ENCODE assay signal across 9 mouse cellular contexts in the genomic region with DNA sequence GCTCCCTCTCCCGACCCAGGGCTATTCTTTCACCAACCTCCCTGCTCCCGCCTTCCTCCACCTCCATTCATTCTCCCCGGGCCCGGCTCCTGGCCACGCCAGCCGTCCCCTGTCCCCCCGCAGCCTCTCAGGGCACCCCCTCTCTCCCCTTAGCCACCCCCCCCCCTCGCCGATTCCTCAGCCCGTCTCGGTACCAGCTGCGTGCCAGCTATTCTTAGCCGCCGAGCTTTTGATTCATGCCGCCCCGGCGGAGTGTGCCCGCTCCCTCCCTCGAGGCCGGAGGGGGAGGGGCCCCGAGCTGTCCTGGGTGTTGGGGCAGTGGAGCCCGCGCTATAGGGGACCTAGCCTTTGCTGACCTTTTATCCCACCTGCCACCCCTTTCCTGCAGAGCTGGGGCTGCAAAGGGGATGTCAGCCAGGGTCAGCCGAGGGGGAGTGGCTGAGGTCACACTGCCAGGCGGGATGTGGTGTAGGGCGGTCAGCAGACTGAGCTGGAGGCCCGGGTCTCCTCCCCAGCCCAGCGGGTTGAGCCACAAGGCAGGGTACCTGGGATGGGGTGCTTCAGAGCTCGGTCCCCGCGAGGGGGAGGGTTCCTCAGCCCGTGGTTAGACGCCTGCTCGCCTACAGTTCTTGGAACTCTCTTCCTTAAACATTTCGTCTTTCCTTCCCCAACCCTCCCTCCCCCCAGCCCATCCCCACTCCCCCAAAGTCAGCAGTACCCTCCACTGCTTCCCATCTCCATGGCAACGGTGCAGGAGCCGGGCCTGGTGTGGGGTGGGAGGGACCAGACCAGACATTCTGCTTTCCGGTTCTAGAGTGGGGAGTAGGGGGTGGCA. TPM values are rescaled to one million over a fixed set of nuclear protein-coding genes. Genes with fewer than 3 reads are reported as not detected.
DNase-seq lines count a peak whose midpoint lies in the region; ATAC-seq and TF ChIP-seq lines count a peak whose summit lies in the region.
"Had no signal": no experiment of that assay in that cellular context is flagged by ENCODE, and none has a peak within 500 bp of the region (broad histone marks: within the 10 kb centered on the region; RNA-seq: fewer than 3 reads in every experiment).

No protein-coding gene starts in this region.

- DNase-seq in layer of hippocampus, adult 2 months (ENCODE audit: low spot score in 2 of 2), result peak; percentile 68 to 78
- no peak for DNase-seq in layer of hippocampus, adult 8-10 months (ENCODE audit: low spot score in 2 of 2)
- peak; percentile 60 to 62 for DNase-seq in cerebellum, adult 18-20 months
- DNase-seq in liver, embryonic 11.5 days (ENCODE audit: low spot score), result no peak
- DNase-seq in neural tube, embryonic 11.5 days (ENCODE audit: low spot score), result peak; percentile 56

- H3K9ac ChIP-seq in intestine, embryonic 16.5 days (ENCODE audit: low read depth, low read length), result peak overlapping the region; percentile 64
- no peak overlapping the region for H3K9ac ChIP-seq in liver, embryonic 11.5 days (ENCODE audit: low read depth, low read length)
- peak overlapping the region; percentile 40 for H3K9ac ChIP-seq in neural tube, embryonic 11.5 days (ENCODE audit: low read length)

- WGBS in intestine, embryonic 16.5 days, result 2% methylated on average over 37 of the region's 38 CpGs
- WGBS in liver, embryonic 11.5 days, result 2% methylated on average over 38 of the region's 38 CpGs
- under 1% methylated on average over 34 of the region's 38 CpGs for WGBS in neural tube, embryonic 11.5 days

- no peaks in the 10 kb centered on the region for H3K9me3 ChIP-seq in intestine, embryonic 16.5 days (ENCODE audit: control insufficient read depth, low read length)
- H3K9me3 ChIP-seq in liver, embryonic 11.5 days (ENCODE audit: control insufficient read depth, low read length), result no peaks in the 10 kb centered on the region
- no peaks in the 10 kb centered on the region for H3K9me3 ChIP-seq in neural tube, embryonic 11.5 days (ENCODE audit: control insufficient read depth, low read length)

- peak overlapping the region; percentile 96 for H3K27ac ChIP-seq in layer of hippocampus, adult 2 months
- H3K27ac ChIP-seq in intestine, embryonic 16.5 days (ENCODE audit: low read length), result no peak overlapping the region
- H3K27ac ChIP-seq in liver, embryonic 11.5 days (ENCODE audit: low read depth, low read length), result no peak overlapping the region
- peak overlapping the region; percentile 30; the same call in 1 of the 2 replicates for H3K27ac ChIP-seq in neural tube, embryonic 11.5 days (ENCODE audit: low read depth, low read length)
- H3K27ac ChIP-seq: macrophage had no signal

- H3K36me3 ChIP-seq in intestine, embryonic 16.5 days (ENCODE audit: control insufficient read depth, insufficient read depth, low read length), result no peaks in the 10 kb centered on the region
- H3K36me3 ChIP-seq in liver, embryonic 11.5 days (ENCODE audit: control insufficient read depth, insufficient read depth, low read length), result no peaks in the 10 kb centered on the region
- no peaks in the 10 kb centered on the region for H3K36me3 ChIP-seq in neural tube, embryonic 11.5 days (ENCODE audit: control insufficient read depth, insufficient read depth, low read length)

- ATAC-seq in frontal cortex, adult (ENCODE audit: low TSS enrichment), result peak; percentile 47
- ATAC-seq in intestine, embryonic 16.5 days, result peak; percentile 24
- ATAC-seq in liver, embryonic 11.5 days (replicated peaks; ENCODE audit: low FRiP score), result 0 out of 2 replicates have a peak, but pooled peaks have one; percentile 25
- ATAC-seq in neural tube, embryonic 11.5 days (ENCODE audit: insufficient read depth, low FRiP score, low TSS enrichment), result peak; percentile 49
- ATAC-seq in erythroid progenitor cell, adult 5-6 weeks (replicated peaks; ENCODE audit: low FRiP score, poor library complexity, severe bottlenecking), result no peak

- H3K4me2 ChIP-seq in intestine, embryonic 16.5 days (ENCODE audit: low read depth, low read length), result peak overlapping the region; percentile 98
- peak overlapping the region; percentile 76 for H3K4me2 ChIP-seq in liver, embryonic 11.5 days
- peak overlapping the region; percentile 96 for H3K4me2 ChIP-seq in neural tube, embryonic 11.5 days (ENCODE audit: low read depth)

- TF ChIP-seq CTCF in layer of hippocampus, adult 2 months (conservative IDR thresholded peaks at IDR 0.05), result no peak

- peak overlapping the region; percentile 79 for H3K4me3 ChIP-seq in layer of hippocampus, adult 2 months
- H3K4me3 ChIP-seq in intestine, embryonic 16.5 days (ENCODE audit: low read length), result peak overlapping the region; percentile 54
- peak overlapping the region; percentile 44 for H3K4me3 ChIP-seq in liver, embryonic 11.5 days (ENCODE audit: low read depth, low read length)
- H3K4me3 ChIP-seq in neural tube, embryonic 11.5 days (ENCODE audit: low read depth, low read length), result peak overlapping the region; percentile 48

- H3K4me1 ChIP-seq in intestine, embryonic 16.5 days (ENCODE audit: control insufficient read depth, insufficient read depth, low read length), result peaks cover 15% of the 10 kb centered on the region
- peaks cover 10% of the 10 kb centered on the region for H3K4me1 ChIP-seq in liver, embryonic 11.5 days (replicated peaks; ENCODE audit: control insufficient read depth, insufficient read depth, low read length)
- peaks cover 12% of the 10 kb centered on the region for H3K4me1 ChIP-seq in neural tube, embryonic 11.5 days (ENCODE audit: control insufficient read depth, insufficient read depth, low read length)

- peaks cover 15% of the 10 kb centered on the region; the same call in 1 of the 2 replicates for H3K27me3 ChIP-seq in intestine, embryonic 16.5 days (replicated peaks; ENCODE audit: control insufficient read depth, insufficient read depth, low read length)
- peaks cover 70% of the 10 kb centered on the region for H3K27me3 ChIP-seq in liver, embryonic 11.5 days (replicated peaks; ENCODE audit: control insufficient read depth, insufficient read depth, low read length)
- H3K27me3 ChIP-seq in neural tube, embryonic 11.5 days (ENCODE audit: control insufficient read depth, insufficient read depth, low read length), result 0 out of 2 replicates have a peak, but pooled peaks cover 7% of the 10 kb centered on the region

RNA-seq across cellular contexts. Expression of a gene that starts 1.0 kb away (rescaled TPM):
- 100 to 1,000 TPM; 647 to 698 TPM for total RNA-seq in layer of hippocampus, adult 2 months (2021)
- 100 to 1,000 TPM; 568 to 623 (median 583) TPM for total RNA-seq in layer of hippocampus, adult 8-10 months (2022)
- polyA plus RNA-seq in intestine, embryonic 16.5 days (2015; fragmentation: Nextera tagmentation; extraction: Ambion mirVana), result 1.2 and 1.5 TPM in 2 replicates
- polyA plus RNA-seq in liver, embryonic 11.5 days (2014; fragmentation: Nextera tagmentation; extraction: Ambion mirVana), result 0.62 and 0.69 TPM in 2 replicates
- 4.6 and 4.7 TPM in 2 replicates for polyA plus RNA-seq in neural tube, embryonic 11.5 days (2014; fragmentation: Nextera tagmentation; extraction: Ambion mirVana)
- not detected in 2 replicates for total RNA-seq in erythroid progenitor cell, adult 5-6 weeks (2015; ENCODE audit: low replicate concordance)
- total RNA-seq in erythroid progenitor cell, adult 5-6 weeks (2017; ENCODE audit: low replicate concordance), result under 0.01 and 0.23 TPM in 2 replicates
- polyA plus RNA-seq: macrophage had no signal

RNA-seq across cellular contexts. Expression of a gene that starts 4.4 kb away (rescaled TPM):
- total RNA-seq in layer of hippocampus, adult 2 months (2021), result 1 to 10 TPM; 3.0 to 3.5 TPM
- total RNA-seq in layer of hippocampus, adult 8-10 months (2022), result 1 to 10 TPM; 3.6 to 4.2 (median 3.6) TPM
- polyA plus RNA-seq in intestine, embryonic 16.5 days (2015; fragmentation: Nextera tagmentation; extraction: Ambion mirVana), result 6.7 and 7.1 TPM in 2 replicates
- polyA plus RNA-seq in liver, embryonic 11.5 days (2014; fragmentation: Nextera tagmentation; extraction: Ambion mirVana), result 0.90 and 1.1 TPM in 2 replicates
- polyA plus RNA-seq in neural tube, embryonic 11.5 days (2014; fragmentation: Nextera tagmentation; extraction: Ambion mirVana), result 1.9 and 2.4 TPM in 2 replicates
- total RNA-seq in erythroid progenitor cell, adult 5-6 weeks (2015; ENCODE audit: low replicate concordance), result 2.5 TPM in 1 of 2 replicates, not detected in the other
- not detected in 2 replicates for total RNA-seq in erythroid progenitor cell, adult 5-6 weeks (2017; ENCODE audit: low replicate concordance)

RNA-seq across cellular contexts. Expression of a gene that starts 49.8 kb away (rescaled TPM):
- not detected for total RNA-seq in layer of hippocampus, adult 2 months (2021)
- total RNA-seq in layer of hippocampus, adult 8-10 months (2022), result not detected
- polyA plus RNA-seq in intestine, embryonic 16.5 days (2015; fragmentation: Nextera tagmentation; extraction: Ambion mirVana), result not detected in 2 replicates
- polyA plus RNA-seq in liver, embryonic 11.5 days (2014; fragmentation: Nextera tagmentation; extraction: Ambion mirVana), result not detected in 2 replicates
- polyA plus RNA-seq in neural tube, embryonic 11.5 days (2014; fragmentation: Nextera tagmentation; extraction: Ambion mirVana), result not detected in 2 replicates
- total RNA-seq in erythroid progenitor cell, adult 5-6 weeks (2015; ENCODE audit: low replicate concordance), result not detected in 2 replicates
- total RNA-seq in erythroid progenitor cell, adult 5-6 weeks (2017; ENCODE audit: low replicate concordance), result not detected in 2 replicates
- polyA plus RNA-seq: macrophage had no signal

RNA-seq across cellular contexts. Expression of a gene that starts 53.9 kb away (rescaled TPM):
- total RNA-seq in layer of hippocampus, adult 2 months (2021), result not detected
- total RNA-seq in layer of hippocampus, adult 8-10 months (2022), result not detected
- not detected in 2 replicates for polyA plus RNA-seq in intestine, embryonic 16.5 days (2015; fragmentation: Nextera tagmentation; extraction: Ambion mirVana)
- not detected in 2 replicates for polyA plus RNA-seq in liver, embryonic 11.5 days (2014; fragmentation: Nextera tagmentation; extraction: Ambion mirVana)
- not detected in 2 replicates for polyA plus RNA-seq in neural tube, embryonic 11.5 days (2014; fragmentation: Nextera tagmentation; extraction: Ambion mirVana)
- total RNA-seq in erythroid progenitor cell, adult 5-6 weeks (2015; ENCODE audit: low replicate concordance), result not detected in 2 replicates
- total RNA-seq in erythroid progenitor cell, adult 5-6 weeks (2017; ENCODE audit: low replicate concordance), result not detected in 2 replicates
- polyA plus RNA-seq: macrophage had no signal

Comparison
In these comparisons a context has a peak if more than half of its experiments do, and no peak if none do; other contexts are left out.
1. DNase-seq: peak in layer of hippocampus, adult 2 months (2 of 2), cerebellum, adult 18-20 months (2 of 2) and neural tube, embryonic 11.5 days (single experiment); none in layer of hippocampus, adult 8-10 months (0 of 2) and liver, embryonic 11.5 days (single experiment).
2. H3K27ac ChIP-seq: peak in layer of hippocampus, adult 2 months (single experiment) and neural tube, embryonic 11.5 days (single experiment); none in intestine, embryonic 16.5 days (single experiment) and liver, embryonic 11.5 days (single experiment).
3. RNA of a gene that starts 1.0 kb away (total RNA-seq): 647 to 698 TPM in layer of hippocampus, adult 2 months and 568 to 623 TPM in layer of hippocampus, adult 8-10 months; under 0.01 to 0.23 TPM in erythroid progenitor cell, adult 5-6 weeks; every median in the first group is over 100 times any median in the second.
4. Peak in every context shown above with its lines, with median percentiles within 50 percentile points of each other: H3K4me3 ChIP-seq and H3K4me2 ChIP-seq.